Mouse (Mus musculus) limb, embryonic 12.5 days (tissue): ENCODE results near the gene Tpst1. TPM values are rescaled to one million over a fixed set of nuclear protein-coding genes. Genes with fewer than 3 reads are reported as not detected.
A peak's percentile ranks its signal among the peaks of the same experiment; 100 is the strongest.

Experiments used
- ATAC-seq: fragments of 200-750 bp; cut with Nextera tagmentation; 2 replicates; pipeline ENCODE4 v1.8.0; 2017; ENCODE audit warnings: low read depth, moderate TSS enrichment; ENCODE audit not compliant: insufficient number of reproducible peaks, insufficient read depth, low FRiP score, low TSS enrichment
- H3K27ac ChIP-seq: fragments of 300-500 bp; sonication (generic); 2 replicates; pipeline ENCODE4 v1.5.1; 2016; ENCODE audit warnings: mild to moderate bottlenecking, moderate library complexity
- H3K27me3 ChIP-seq: fragments of 300-500 bp; sonication (generic); 2 replicates; pipeline ENCODE4 v1.6.1; 2016; ENCODE audit warnings: mild to moderate bottlenecking, moderate library complexity
- H3K36me3 ChIP-seq: fragments of 300-500 bp; sonication (generic); 2 replicates; pipeline ENCODE4 v1.6.1; 2016; ENCODE audit warnings: mild to moderate bottlenecking, moderate library complexity
- H3K4me1 ChIP-seq: fragments of 300-500 bp; sonication (generic); replicated peaks from 2 replicates; pipeline ENCODE4 v1.6.1; 2016
- H3K4me2 ChIP-seq: fragments of 300-500 bp; sonication (generic); 2 replicates; pipeline ENCODE4 v1.6.1; 2016; ENCODE audit warnings: mild to moderate bottlenecking, moderate library complexity
- H3K4me3 ChIP-seq: fragments of 300-500 bp; sonication (generic); replicated peaks from 2 replicates; pipeline ENCODE4 v1.5.1; 2016; ENCODE audit warnings: mild to moderate bottlenecking
- H3K9ac ChIP-seq: fragments of 300-500 bp; sonication (generic); replicated peaks from 2 replicates; pipeline ENCODE4 v1.6.1; 2016; ENCODE audit warnings: mild to moderate bottlenecking, moderate library complexity
- H3K9me3 ChIP-seq: fragments of 300-500 bp; sonication (generic); 2 replicates; pipeline ENCODE4 v1.6.1; 2016; ENCODE audit warnings: mild to moderate bottlenecking, moderate library complexity
- WGBS: fragments of 180-500 bp; shearing (Covaris S2); methylation state at CpG from one replicate; pipeline ENCODE4 v1.1.7; 2016; 5-methylcytosine and 5-hydroxymethylcytosine counted together
- polyA plus RNA-seq: library from polyadenylated mRNA; unstranded; fragments of >200 nt; fragmentation: Nextera tagmentation; extraction: Ambion mirVana; gene quantifications from 2 replicates; pipeline ENCODE4 v1.2.1, GENCODE M21; 2016

Gene Tpst1
- polyA plus RNA-seq, 1 experiment from 2014 or later, result 83.5 TPM

DNA sequence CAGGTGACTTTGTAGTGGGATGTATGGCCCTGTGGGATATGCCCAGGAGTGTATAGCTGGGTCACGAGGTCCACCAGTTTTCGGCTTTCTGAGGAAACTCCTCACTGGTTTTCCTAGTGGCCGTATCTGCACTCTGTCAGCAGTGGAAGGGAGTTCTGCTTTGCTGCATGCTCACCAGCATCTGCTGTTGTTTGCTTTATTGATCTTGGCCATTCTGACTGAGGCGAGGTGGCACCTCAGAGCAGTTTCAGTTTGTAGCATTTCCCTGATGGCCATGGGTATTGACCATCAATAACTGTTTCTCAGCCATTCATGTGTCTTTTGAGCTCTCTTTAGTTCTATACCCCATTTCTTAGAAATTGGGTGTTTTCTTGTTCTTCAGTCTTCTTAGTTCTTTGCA lies 17.4 kb upstream of the Tpst1 start:
- Histone ChIP-seq H3K9ac (no peak overlapping the region), H3K27ac (no peak overlapping the region), H3K9me3 (no peaks in the 10 kb centered on the region), H3K36me3 (peaks cover 57% of the 10 kb centered on the region), H3K4me1 (no peaks in the 10 kb centered on the region), H3K27me3 (no peaks in the 10 kb centered on the region), H3K4me3 (no peak overlapping the region), H3K4me2 (no peak overlapping the region)
- ATAC-seq, result no peak
- WGBS, result 90% methylated on average over 4 of the region's 4 CpGs

DNA sequence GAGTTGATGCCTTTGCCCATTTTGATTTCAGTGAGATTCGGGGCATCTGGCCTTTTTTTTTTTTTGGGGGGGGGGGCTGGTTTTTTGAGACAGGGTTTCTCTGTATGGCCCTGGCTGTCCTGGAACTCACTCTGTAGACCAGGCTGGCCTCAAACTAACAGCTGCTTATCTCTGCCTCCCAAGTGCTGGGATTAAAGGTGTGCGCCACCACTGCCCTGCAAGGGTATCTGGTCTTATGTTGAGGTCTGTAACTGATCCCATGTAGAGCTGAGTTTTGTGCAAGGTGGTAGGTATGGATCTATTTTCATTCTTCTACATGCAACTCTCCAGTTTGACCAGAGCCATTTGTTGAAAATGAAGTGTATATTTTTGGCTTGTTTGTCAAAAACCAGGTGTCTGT lies 16.8 kb upstream of the Tpst1 start:
- 98% methylated on average over 2 of the region's 2 CpGs for WGBS
- H3K36me3 ChIP-seq, result peaks cover 53% of the 10 kb centered on the region

DNA sequence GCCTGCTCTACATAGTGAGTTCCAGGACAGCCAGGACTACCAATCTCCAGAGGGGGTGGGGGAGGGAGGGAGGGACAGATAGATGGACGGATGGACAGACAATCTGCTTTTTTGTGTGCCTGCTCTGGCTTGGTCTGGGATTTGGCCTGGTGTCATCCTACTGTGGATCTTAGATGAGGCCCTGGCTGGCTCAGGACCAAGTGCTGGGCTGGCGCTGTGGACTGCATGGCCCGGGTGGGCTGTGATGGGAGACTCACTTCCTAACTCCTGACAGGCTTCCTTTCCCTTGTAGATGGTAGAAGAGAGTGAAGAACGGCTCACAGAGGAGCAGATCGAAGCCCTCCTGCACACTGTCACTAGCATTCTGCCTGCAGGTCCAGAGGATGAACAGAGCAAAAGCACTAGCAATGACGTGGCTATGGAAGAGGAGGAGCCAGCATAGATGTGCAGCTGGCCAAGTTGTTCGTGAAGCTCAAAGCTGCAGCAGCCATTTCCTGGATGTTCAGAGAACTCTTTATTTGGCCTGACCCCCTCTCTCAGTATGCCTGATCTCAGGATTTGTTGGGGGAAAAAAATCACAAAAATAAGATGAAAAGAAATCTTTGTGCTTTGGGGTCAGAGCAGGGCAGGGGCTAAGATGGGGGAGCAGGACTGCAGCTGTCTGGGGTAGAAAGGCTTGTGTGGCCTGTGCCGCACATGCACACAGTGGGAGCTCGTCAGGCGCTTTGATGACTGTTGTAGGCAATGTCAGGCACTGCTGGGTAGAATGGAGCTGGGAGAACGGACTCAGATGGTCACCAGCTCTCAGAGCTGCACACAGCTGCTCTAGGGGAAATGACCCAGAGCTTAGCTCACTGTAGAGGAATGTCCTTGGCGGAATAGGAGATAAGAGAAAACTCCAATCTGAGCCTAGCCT lies 13.5 kb upstream of the Tpst1 start:
- peak; percentile 47; the same call in 1 of the 2 replicates for ATAC-seq
- H3K36me3 ChIP-seq, result peaks cover 40% of the 10 kb centered on the region

More for the DNA sequence above, 16.8 kb upstream of the Tpst1 start:
- no peaks in the 10 kb centered on the region for H3K27me3 ChIP-seq
- no peak overlapping the region for H3K4me3 ChIP-seq
- H3K4me1 ChIP-seq, result no peaks in the 10 kb centered on the region
- no peak overlapping the region for H3K9ac ChIP-seq
- ATAC-seq, result no peak
- H3K9me3 ChIP-seq, result no peaks in the 10 kb centered on the region
- H3K4me2 ChIP-seq, result no peak overlapping the region
- no peak overlapping the region for H3K27ac ChIP-seq

DNA sequence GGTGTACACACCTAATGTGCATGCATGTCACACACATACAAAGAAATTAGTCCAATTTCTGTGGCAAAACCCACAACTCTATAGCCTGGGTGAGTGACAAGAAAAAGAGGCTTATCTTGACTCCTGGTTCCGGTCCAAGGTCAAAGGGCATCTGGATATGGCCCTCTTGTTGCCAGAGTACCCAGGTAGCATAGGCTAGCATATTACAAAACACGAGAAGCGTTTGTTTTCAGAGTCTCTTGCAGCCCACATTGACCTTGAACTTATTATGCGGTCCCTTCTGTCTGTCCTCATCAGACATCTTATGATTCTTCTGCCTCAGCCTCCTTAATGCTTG lies 12.8 kb upstream of the Tpst1 start:
- no peak for ATAC-seq
- H3K27me3 ChIP-seq, result no peaks in the 10 kb centered on the region
- H3K4me3 ChIP-seq, result no peak overlapping the region
- H3K27ac ChIP-seq, result no peak overlapping the region
- H3K4me2 ChIP-seq, result no peak overlapping the region
- WGBS, result 93% methylated on average over 4 of the region's 4 CpGs
- no peaks in the 10 kb centered on the region for H3K4me1 ChIP-seq
- no peaks in the 10 kb centered on the region for H3K9me3 ChIP-seq
- H3K9ac ChIP-seq, result no peak overlapping the region
- H3K36me3 ChIP-seq, result peaks cover 39% of the 10 kb centered on the region

More for the DNA sequence above, 13.5 kb upstream of the Tpst1 start:
- H3K27me3 ChIP-seq, result no peaks in the 10 kb centered on the region
- no peaks in the 10 kb centered on the region for H3K9me3 ChIP-seq
- 83% methylated on average over 12 of the region's 12 CpGs for WGBS
- H3K27ac ChIP-seq, result no peak overlapping the region
- H3K4me2 ChIP-seq, result no peak overlapping the region
- H3K4me1 ChIP-seq, result no peaks in the 10 kb centered on the region
- H3K4me3 ChIP-seq, result no peak overlapping the region
- no peak overlapping the region for H3K9ac ChIP-seq

DNA sequence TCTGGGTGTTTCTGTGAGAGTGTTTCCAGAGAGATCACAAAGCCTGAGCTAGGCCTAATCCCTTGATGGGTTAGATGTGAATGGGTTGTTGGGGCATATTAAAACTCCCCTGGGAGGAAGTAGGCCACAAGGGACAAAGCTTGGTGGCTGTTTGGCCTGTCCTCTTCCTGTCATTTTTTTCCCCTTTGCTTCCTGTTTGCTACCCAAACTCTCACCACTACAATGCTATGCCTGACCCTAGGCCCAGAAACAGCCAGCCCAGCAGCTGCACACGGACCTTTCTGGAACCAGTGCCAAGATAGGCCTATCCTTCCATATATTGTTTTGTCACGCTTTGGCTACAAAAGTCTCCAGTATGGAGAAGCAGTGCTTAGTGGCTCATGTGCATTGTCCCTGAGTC lies 11.0 kb upstream of the Tpst1 start:
- peaks cover 32% of the 10 kb centered on the region for H3K36me3 ChIP-seq
- no peaks in the 10 kb centered on the region for H3K4me1 ChIP-seq
- H3K4me3 ChIP-seq, result no peak overlapping the region
- peaks cover 6% of the 10 kb centered on the region; the same call in 1 of the 2 replicates for H3K9me3 ChIP-seq
- H3K4me2 ChIP-seq, result no peak overlapping the region
- H3K9ac ChIP-seq, result no peak overlapping the region
- WGBS, result 82% methylated on average over 2 of the region's 2 CpGs
- H3K27me3 ChIP-seq, result no peaks in the 10 kb centered on the region
- ATAC-seq, result no peak
- H3K27ac ChIP-seq, result no peak overlapping the region

DNA sequence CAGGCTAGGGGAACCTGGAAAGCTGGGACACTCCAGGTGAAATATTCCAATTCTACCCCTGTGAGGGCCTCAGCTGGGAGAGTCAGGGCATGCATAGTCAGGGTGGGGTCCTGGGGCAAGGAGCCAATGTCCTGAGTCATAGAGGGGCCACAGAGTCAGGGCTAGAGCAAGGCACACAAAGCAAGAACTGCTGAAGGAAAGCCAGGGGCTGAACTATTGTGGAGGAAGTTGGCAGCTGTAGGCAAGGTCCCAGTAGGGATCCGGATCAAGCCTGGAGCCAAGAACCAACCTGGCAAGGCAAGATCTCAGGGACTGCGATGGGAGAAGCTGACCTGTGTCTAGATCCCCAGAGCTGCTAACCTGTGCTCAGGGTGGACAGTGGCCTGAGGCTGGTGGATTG lies 9.4 kb upstream of the Tpst1 start:
- no peaks in the 10 kb centered on the region for H3K4me1 ChIP-seq
- no peak overlapping the region for H3K27ac ChIP-seq
- H3K4me2 ChIP-seq, result no peak overlapping the region
- no peak for ATAC-seq
- H3K36me3 ChIP-seq, result peaks cover 27% of the 10 kb centered on the region
- 88% methylated on average over 2 of the region's 2 CpGs for WGBS
- H3K9me3 ChIP-seq, result peaks cover 6% of the 10 kb centered on the region; the same call in 1 of the 2 replicates
- H3K27me3 ChIP-seq, result no peaks in the 10 kb centered on the region
- no peak overlapping the region for H3K4me3 ChIP-seq
- H3K9ac ChIP-seq, result no peak overlapping the region

DNA sequence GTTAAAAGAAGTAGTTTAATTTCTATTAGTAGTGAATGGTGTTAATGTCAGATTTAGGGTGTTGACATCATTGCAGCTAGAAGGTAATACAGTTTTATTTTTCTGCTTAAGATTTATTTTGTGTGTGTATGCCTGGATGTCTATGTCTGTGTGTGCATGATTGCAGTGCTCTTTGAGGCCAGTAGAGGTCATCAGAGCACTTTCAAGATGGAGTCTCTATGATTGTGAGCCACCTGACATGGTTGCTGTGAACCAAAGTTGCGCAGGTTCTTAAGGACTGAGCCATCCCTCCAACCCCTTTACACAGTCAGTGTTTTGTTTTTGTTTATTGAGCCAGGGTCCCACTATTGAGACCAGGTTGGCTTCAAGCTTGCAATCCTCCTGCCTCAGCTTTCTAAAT lies 7.5 kb upstream of the Tpst1 start:
- 95% methylated on average over 1 of the region's 1 CpGs for WGBS
- Histone ChIP-seq H3K4me3 (no peak overlapping the region), H3K4me2 (no peak overlapping the region), H3K9ac (no peak overlapping the region), H3K27me3 (no peaks in the 10 kb centered on the region), H3K36me3 (peaks cover 15% of the 10 kb centered on the region), H3K9me3 (peaks cover 6% of the 10 kb centered on the region; the same call in 1 of the 2 replicates), H3K4me1 (no peaks in the 10 kb centered on the region), H3K27ac (no peak overlapping the region)
- ATAC-seq, result no peak

DNA sequence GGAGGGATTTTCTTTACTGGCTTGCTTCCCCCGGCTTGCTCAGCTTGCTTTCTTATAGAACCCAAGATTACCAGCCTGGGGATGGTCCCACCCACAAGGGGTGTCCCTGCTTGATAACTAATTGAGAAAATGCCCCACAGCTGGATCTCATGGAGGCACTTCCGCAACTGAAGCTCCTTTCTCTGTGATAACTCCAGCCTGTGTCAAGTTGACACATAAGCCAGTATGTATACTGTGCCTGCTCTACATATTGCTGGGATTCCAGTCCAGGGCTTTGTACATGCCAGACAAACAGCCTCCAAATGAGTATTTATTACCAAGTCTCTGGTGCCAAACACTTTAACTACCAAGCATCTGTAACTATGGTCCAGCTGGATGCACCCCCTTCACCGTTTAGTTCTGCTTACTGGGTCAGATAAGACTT lies 5.3 kb upstream of the Tpst1 start:
- peaks cover 6% of the 10 kb centered on the region; the same call in 1 of the 2 replicates for H3K9me3 ChIP-seq
- no peak for ATAC-seq
- no peak overlapping the region for H3K4me2 ChIP-seq
- WGBS, result 52% methylated on average over 3 of the region's 3 CpGs
- no peak overlapping the region for H3K9ac ChIP-seq
- no peaks in the 10 kb centered on the region for H3K4me1 ChIP-seq
- H3K27me3 ChIP-seq, result no peaks in the 10 kb centered on the region
- H3K36me3 ChIP-seq, result peaks cover 1% of the 10 kb centered on the region
- H3K4me3 ChIP-seq, result no peak overlapping the region
- no peak overlapping the region for H3K27ac ChIP-seq

DNA sequence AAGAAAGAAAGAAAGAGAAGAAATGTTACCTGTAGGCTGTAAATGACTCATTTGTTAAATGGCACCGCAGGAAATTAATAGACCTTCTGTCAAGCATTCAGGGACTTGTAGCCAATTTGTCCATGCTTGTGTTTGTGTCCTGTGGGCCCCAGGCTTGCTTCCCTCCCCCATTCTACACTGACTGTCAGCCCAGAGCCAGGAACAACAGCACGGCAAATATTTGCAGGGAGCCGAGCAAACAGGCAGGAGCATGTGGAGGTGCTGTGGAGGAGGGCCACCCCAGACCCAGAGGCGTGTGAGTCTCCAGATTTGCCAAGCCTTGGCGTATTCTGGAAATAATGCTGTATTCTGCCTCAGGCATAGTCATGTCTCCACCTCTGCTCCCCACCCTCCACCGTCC lies 1.4 kb downstream of the Tpst1 start:
- Histone ChIP-seq H3K4me3 (no peak overlapping the region), H3K4me1 (no peaks in the 10 kb centered on the region), H3K27me3 (no peaks in the 10 kb centered on the region), H3K36me3 (no peaks in the 10 kb centered on the region), H3K9ac (no peak overlapping the region; the same call in 1 of the 2 replicates), H3K9me3 (no peaks in the 10 kb centered on the region), H3K27ac (no peak overlapping the region), H3K4me2 (no peak overlapping the region)
- ATAC-seq, result no peak
- WGBS, result 72% methylated on average over 6 of the region's 6 CpGs

DNA sequence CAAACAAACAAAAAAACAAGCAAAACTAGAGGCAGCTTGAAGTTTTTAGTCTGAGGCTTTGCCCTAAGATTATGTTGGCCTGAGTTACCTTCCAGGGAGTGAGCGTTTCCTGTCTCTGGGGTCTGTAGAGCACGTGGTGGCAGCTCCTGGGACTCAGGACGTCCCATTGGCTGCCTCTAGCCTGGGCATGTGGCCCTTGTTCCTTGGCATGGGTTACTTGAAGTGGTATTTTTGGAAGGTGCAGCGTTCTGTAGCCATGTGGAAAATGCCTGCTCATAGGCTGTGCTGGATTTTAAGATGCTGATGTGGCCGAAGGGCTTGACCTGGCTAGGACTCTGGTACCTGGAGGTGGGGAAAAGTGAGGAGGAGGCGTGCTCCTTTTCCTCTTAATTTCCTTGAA lies 3.3 kb downstream of the Tpst1 start:
- no peak overlapping the region for H3K4me2 ChIP-seq
- no peak for ATAC-seq
- H3K36me3 ChIP-seq, result peaks cover 3% of the 10 kb centered on the region; the same call in 1 of the 2 replicates
- H3K9ac ChIP-seq, result no peak overlapping the region
- 0 out of 2 replicates have a peak, but pooled peaks cover 2% of the 10 kb centered on the region for H3K9me3 ChIP-seq
- WGBS, result 66% methylated on average over 6 of the region's 6 CpGs
- H3K4me1 ChIP-seq, result peaks cover 8% of the 10 kb centered on the region
- no peaks in the 10 kb centered on the region for H3K27me3 ChIP-seq
- no peak overlapping the region for H3K4me3 ChIP-seq
- no peak overlapping the region for H3K27ac ChIP-seq

DNA sequence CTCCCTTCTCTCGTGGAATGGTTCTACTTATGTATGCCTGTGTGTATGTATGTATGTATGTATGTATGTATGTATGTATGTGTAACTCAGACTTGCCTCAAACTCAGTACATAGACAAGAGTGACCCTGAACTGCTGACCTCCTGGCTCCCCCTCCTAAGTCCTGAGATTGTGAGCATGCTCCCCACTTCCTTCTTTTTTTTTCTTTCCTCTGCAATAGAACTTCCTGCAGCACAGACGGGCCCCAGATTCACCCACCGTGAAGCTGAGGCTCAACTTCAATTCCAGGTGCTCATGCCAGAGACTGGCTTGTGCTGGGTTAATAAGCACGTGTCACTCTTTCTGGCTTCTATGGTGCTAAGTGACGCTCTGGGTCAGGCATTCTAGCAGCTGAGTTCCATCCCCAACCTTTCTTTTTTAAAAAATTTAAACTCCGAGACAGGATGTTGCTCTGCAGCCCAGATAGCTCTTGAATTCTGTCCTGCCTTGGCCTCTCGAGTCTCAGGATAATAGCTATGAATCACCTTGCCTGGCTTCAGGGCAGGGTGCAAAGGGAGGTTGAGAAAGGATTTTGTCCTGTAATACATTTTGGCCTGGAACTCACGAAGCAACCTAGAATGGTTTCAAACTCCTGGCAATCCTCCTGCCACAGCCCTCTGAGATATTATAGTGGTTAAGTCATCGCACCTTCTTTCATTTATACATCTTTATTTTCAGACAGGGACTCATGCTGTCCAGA lies 5.1 kb downstream of the Tpst1 start:
- Histone ChIP-seq H3K4me3 (peak overlapping the region; percentile 77; the same call in 1 of the 2 replicates), H3K27me3 (no peaks in the 10 kb centered on the region), H3K4me1 (peaks cover 8% of the 10 kb centered on the region), H3K9me3 (0 out of 2 replicates have a peak, but pooled peaks cover 4% of the 10 kb centered on the region), H3K36me3 (peaks cover 16% of the 10 kb centered on the region), H3K9ac (no peak overlapping the region), H3K27ac (no peak overlapping the region), H3K4me2 (peak overlapping the region; percentile 79)
- WGBS, result 69% methylated on average over 9 of the region's 9 CpGs
- no peak for ATAC-seq
